Mouse (Mus musculus): ENCODE data around the gene Cd4.
"Not testable (repeated sequence)": the region's sequence is repeated elsewhere in the genome, so short reads cannot be mapped to it uniquely, and the experiment has no call there.

The Cd4 gene

DNA sequence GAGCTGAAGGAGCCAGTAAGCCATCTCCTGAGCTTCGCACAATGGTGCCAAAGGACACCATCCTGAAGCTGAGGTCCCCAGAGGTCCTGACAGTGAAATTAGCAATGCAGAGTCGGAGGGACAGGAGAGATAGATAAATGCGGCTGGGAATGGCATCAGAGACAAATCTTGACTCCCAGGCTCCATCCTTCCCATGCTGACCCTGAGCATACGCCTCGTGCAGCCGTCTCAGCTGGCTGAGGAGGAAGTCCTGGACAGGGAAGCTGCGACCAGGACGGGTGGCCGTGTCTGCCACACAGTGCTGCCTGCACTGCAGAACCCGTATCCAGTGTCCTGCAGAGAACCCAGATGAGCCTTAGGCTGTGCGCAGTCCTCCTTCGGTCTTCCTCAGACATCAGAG lies 33.4 kb downstream of the Cd4 start:
- DNase-seq (ENCODE audit: extremely low read depth, low read depth, low spot score) = no peak

DNA sequence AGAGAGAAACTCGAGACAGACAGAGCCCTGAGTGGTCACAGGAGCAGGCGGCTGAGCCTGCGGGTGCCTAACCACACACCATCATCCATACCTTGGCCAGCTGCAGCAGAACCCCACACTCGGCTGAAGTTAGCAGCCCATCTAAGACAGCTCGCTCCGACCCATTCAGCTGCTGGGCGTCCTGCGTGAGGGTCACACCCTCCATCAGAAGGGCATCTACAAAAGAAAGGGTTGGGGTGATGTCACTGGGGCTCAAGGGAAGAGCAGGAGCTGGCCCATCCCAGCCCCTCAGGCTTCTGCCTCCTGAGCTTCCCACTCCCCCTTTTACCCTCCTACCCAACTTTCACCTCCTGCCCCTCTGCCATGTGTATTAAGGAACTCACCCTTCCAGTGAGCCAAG lies 37.5 kb downstream of the Cd4 start:
- DNase-seq (ENCODE audit: extremely low read depth, low read depth, low spot score) = no peak

- no peak for DNase-seq (ENCODE audit: extremely low read depth, low read depth, low spot score)
Observed at GRCm38 (mm10) chr6:124847305-124847704, 40.7 kb downstream of the Cd4 start.

DNA sequence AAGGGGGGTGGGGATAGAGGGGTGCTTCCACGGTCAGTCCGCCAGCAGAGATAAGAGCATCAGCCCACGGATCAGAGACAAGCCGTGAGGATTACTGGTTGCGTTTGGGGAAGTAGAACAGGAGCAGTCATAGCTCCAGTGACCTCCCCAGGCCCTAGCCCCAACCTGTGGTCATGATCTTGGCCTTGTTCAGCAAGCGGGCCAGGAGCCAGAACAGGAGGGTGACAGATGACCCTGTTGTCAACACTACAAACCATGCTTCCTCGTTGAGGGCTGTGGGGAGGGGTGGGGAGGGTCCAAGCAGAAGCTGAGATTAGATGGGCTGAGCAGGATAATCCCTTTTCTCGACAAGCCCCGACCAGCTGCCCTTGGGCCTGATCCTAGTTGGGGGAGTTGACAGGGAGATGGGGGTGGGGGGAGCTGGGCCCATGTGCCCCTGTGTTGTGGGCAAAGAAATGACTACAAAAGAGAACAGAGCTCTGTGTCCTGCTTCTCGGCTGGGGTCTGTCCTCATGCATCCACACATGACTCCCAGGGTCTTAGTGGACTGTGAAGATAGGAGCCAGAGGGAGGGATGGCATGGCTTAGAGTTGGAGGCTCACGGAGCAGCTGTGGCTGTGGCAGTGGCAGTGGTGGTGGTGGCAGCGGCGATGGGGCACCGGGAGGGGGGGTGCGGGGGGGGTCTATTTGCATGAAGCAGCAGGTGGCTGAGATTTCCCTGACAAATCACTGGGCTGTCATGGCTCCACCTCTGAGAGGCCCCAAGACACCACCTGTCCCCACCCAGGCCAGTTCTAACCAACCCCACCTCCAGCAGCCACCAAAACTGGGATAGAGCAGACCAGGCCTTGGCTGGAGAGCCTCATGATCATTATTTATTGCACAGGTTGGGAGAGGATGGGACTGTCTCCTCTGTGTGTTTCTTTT lies 47.5 kb downstream of the Cd4 start, which contains the start of gene Gnb3:
Gnb3 (minus strand) TSS at position 35 of the 927 bp plus-strand sequence.
- no peak for DNase-seq (ENCODE audit: extremely low read depth, low read depth, low spot score)

DNA sequence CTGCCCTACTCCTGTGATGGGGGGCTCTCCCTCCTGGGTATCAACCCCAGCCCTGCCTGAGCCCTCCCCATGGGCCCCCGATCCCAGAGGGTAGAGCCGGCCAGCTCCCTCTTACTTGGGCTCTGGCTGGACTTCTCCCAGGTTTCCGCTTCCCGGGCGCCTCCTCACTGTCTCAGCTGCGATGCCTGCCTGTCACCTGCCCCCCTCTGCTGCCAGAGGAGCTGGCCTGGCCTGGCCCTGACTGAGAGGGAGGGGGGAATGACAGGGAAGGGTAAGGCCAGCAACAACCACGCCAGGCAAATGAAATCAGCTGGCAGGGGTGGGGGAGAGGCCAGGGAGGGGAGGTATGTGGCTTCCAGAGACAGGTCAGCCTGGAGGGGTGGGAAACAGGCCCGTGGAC lies 48.2 kb downstream of the Cd4 start:
- no peak for DNase-seq (ENCODE audit: extremely low read depth, low read depth, low spot score)

DNA sequence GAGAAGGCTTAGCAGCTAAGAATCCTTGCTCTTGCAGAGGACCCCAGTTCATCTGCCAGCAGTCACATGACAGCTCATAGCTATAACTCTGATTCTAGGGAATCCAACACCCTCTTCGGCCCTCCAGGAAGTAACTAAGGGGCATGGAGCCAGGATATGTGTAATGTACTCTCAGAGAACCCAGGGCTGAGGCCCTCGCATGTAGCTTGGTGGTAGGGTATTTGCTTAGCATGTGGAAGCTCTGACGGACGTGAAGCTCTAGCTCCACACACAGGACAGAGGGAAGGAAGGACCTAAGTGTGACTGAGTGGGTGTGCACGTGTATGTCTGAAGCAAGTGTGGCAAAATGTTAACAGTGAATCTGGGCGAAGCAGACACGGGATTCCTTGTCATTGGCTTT lies 51.6 kb downstream of the Cd4 start:
- no peak for DNase-seq (ENCODE audit: extremely low read depth, low read depth, low spot score)

- no peak for DNase-seq (ENCODE audit: extremely low read depth, low read depth, low spot score)
Observed at GRCm38 (mm10) chr6:124835531-124835930, 52.5 kb downstream of the Cd4 start.

- no peak for DNase-seq (ENCODE audit: extremely low read depth, low read depth, low spot score)
Observed at GRCm38 (mm10) chr6:124834512-124835081, 53.4 kb downstream of the Cd4 start.

GRCm38 (mm10) chr6:124831649-124832048 lies 56.4 kb downstream of the Cd4 start:
- no peak for DNase-seq (ENCODE audit: extremely low read depth, low read depth, low spot score)

GRCm38 (mm10) chr6:124831199-124831598 lies 56.8 kb downstream of the Cd4 start:
- DNase-seq (ENCODE audit: extremely low read depth, low read depth, low spot score) = not testable (repeated sequence)

GRCm38 (mm10) chr6:124829799-124830700 lies 58.0 kb downstream of the Cd4 start:
- DNase-seq (ENCODE audit: extremely low read depth, low read depth, low spot score) = peak; percentile 84

- peak; percentile 99 for DNase-seq (ENCODE audit: extremely low read depth, low read depth, low spot score)
Observed at GRCm38 (mm10) chr6:124828868-124829798, 58.9 kb downstream of the Cd4 start, which contains the start of the genes Usp5 and Cdca3. Gene Usp5, minus strand, starts transcription at chr6:124829484. Gene Cdca3, plus strand, starts transcription at chr6:124829547.

- no peak for DNase-seq (ENCODE audit: extremely low read depth, low read depth, low spot score)
Observed at GRCm38 (mm10) chr6:124828101-124828592, 59.9 kb downstream of the Cd4 start.

GRCm38 (mm10) chr6:124822049-124822448 lies 66.0 kb downstream of the Cd4 start:
- DNase-seq (ENCODE audit: extremely low read depth, low read depth, low spot score) = no peak

- no peak for DNase-seq (ENCODE audit: extremely low read depth, low read depth, low spot score)
Observed at GRCm38 (mm10) chr6:124820891-124821290, 67.1 kb downstream of the Cd4 start.

GRCm38 (mm10) chr6:124817971-124818370 lies 70.0 kb downstream of the Cd4 start:
- DNase-seq (ENCODE audit: extremely low read depth, low read depth, low spot score) = no peak

DNA sequence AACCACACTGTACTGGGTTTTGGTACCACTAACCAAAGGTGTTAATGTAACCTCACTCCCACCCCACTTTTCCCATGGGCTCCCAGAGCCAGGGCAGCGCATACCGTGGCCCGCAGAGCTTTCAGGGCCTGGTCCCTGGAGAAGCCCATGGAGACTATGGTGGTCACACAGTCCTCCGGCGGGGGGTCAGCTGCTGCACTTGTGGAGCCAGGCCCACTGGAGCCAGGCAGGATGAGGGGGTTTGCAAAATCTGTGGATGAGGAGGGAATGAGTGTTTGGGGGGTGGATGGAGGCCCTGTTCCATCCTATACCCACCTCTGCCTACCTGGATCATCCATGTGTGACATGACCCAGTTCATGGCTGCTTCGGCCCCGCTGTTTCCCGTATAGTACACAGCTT lies 70.5 kb downstream of the Cd4 start:
- DNase-seq (ENCODE audit: extremely low read depth, low read depth, low spot score) = no peak

GRCm38 (mm10) chr6:124817125-124817524 lies 70.9 kb downstream of the Cd4 start:
- DNase-seq (ENCODE audit: extremely low read depth, low read depth, low spot score) = no peak

DNA sequence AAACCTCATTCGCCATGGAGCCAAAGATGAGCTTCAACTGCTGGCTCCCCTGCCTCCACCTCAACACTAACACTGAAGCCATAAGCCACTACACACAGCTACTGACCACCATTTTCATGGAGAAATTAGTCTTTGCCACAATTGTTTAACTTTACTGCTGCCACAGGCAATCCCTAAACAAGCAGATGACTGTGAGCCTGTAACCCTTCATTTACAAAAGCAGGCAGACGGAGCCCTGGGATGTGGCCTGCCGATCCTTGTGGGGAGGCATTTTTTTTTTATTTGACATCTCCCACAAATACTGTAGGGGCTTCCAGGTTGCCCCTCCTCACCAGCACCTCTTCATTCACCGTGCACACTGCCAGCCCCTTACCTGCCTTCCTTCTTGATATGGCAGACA lies 71.4 kb downstream of the Cd4 start:
- DNase-seq (ENCODE audit: extremely low read depth, low read depth, low spot score) = no peak

Data from fat pad, adult 2 months (tissue).